Mouse (Mus musculus) T-helper 1 cell (primary cell): ENCODE measurements at regions not wholly inside any gene's neighbourhood (a gene's known extent, or its start where the extent isn't known, plus 50 kb on each side); places are given as distances from the start of the nearest gene placed in this dataset.

Experiments
- in situ Hi-C: fragments of 300-600 bp; cut with MboI, MseI; formaldehyde crosslinking; loops from one replicate; pipeline ENCODE4 v1.15.1; 2025; ENCODE audit warnings: high pct_unique_total_duplicates

- in situ Hi-C loops: loop anchor here (5.0 kb wide), 2 partner anchors 51 to 296 kb away; no protein-coding TSS in a partner anchor
These were observed 166.9 kb downstream of the Bmp7 start for GRCm38 (mm10) chr2:172773176-172773575.

- in situ Hi-C loops: no loop called here
These were observed 163.6 kb downstream of the Bmp7 start for GRCm38 (mm10) chr2:172776485-172776884.

- in situ Hi-C loops: no loop called here
These were observed 162.3 kb downstream of the Bmp7 start for GRCm38 (mm10) chr2:172777774-172778173.

- in situ Hi-C loops: no loop called here
These were observed 161.0 kb downstream of the Bmp7 start for GRCm38 (mm10) chr2:172779096-172779495.

- in situ Hi-C loops: no loop called here
These were observed 157.4 kb downstream of the Bmp7 start for GRCm38 (mm10) chr2:172782686-172783085.

GRCm38 (mm10) chr2:172786297-172786696 is 153.8 kb downstream of the Bmp7 start:
- in situ Hi-C loops: no loop called here

GRCm38 (mm10) chr2:172787203-172787944 is 152.7 kb downstream of the Bmp7 start:
- in situ Hi-C loops: no loop called here

- in situ Hi-C loops: no loop called here
These were observed 150.9 kb downstream of the Bmp7 start for GRCm38 (mm10) chr2:172789260-172789659.

GRCm38 (mm10) chr2:172792555-172792954 is 147.6 kb downstream of the Bmp7 start:
- in situ Hi-C loops: no loop called here

GRCm38 (mm10) chr2:172793991-172794390 is 146.1 kb downstream of the Bmp7 start:
- in situ Hi-C loops: no loop called here

- in situ Hi-C loops: no loop called here
These were observed 145.3 kb downstream of the Bmp7 start for GRCm38 (mm10) chr2:172794771-172795170.

- in situ Hi-C loops: no loop called here
These were observed 144.0 kb downstream of the Bmp7 start for GRCm38 (mm10) chr2:172796104-172796503.

GRCm38 (mm10) chr2:172796955-172797354 is 143.2 kb downstream of the Bmp7 start:
- in situ Hi-C loops: no loop called here

- in situ Hi-C loops: no loop called here
These were observed 140.2 kb downstream of the Bmp7 start for GRCm38 (mm10) chr2:172799951-172800350.

- in situ Hi-C loops: no loop called here
These were observed 139.3 kb downstream of the Bmp7 start for GRCm38 (mm10) chr2:172800801-172801200.

- in situ Hi-C loops: no loop called here
These were observed 138.3 kb downstream of the Bmp7 start for GRCm38 (mm10) chr2:172801804-172802203.

GRCm38 (mm10) chr2:172807446-172807845 is 132.7 kb downstream of the Bmp7 start:
- in situ Hi-C loops: no loop called here

GRCm38 (mm10) chr2:172809306-172809705 is 130.8 kb downstream of the Bmp7 start:
- in situ Hi-C loops: no loop called here

- in situ Hi-C loops: no loop called here
These were observed 126.8 kb downstream of the Bmp7 start for GRCm38 (mm10) chr2:172813319-172813718.

GRCm38 (mm10) chr2:172813906-172814305 is 126.2 kb downstream of the Bmp7 start:
- in situ Hi-C loops: no loop called here

GRCm38 (mm10) chr2:172815146-172815545 is 125.0 kb downstream of the Bmp7 start:
- in situ Hi-C loops: no loop called here

- in situ Hi-C loops: no loop called here
These were observed 122.9 kb downstream of the Bmp7 start for GRCm38 (mm10) chr2:172817058-172817745.
